Mouse (Mus musculus): ENCODE data around the gene Usp43. TPM values are rescaled to one million over a fixed set of nuclear protein-coding genes. Genes with fewer than 3 reads are reported as not detected.

The Usp43 gene
- polyA plus RNA-seq, 1 experiment from 2014 or later: 4.5 TPM

DNA sequence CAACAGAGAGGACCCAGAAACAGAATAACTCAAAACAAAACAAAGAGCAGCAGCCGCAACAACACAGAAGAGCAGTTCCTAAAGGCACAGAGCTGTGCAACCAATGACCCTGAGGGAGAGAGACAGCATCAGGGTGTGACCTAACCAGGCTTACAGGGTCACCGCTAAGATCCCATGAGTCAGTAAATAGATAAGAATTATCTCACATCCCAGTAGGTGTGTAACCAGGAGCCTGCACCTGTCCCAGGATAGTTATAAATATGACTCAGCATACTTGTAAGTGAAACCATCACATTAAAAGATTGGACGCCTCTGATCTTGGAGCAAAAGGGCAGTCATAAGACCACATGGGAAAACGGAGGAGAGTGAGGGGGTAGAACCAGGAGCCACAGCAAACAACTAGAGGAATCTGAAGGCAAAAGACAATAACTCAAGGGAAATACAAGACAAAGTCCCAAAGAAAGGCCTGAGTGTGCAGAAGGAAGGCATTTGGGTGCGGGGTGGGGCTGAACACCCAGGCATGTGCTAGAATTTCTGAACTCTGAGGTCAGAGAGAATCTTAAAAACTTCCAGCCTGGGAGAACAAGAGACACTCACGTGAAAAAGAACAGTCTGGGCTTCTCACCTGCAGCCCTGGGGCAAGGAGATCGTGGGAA, 61.1 kb downstream of the Usp43 start:
- Histone ChIP-seq H3K9ac (no peak overlapping the region), H3K4me2 (peak overlapping the region; percentile 37; the same call in 1 of the 2 replicates), H3K4me3 (ENCODE audit: low read depth, low read length) (no peak overlapping the region), H3K27ac (ENCODE audit: low read depth) (peak overlapping the region; percentile 69), H3K36me3 (ENCODE audit: insufficient read depth) (no peaks in the 10 kb centered on the region), H3K27me3 (ENCODE audit: insufficient read depth, low read length) (no peaks in the 10 kb centered on the region), H3K9me3 (ENCODE audit: low read depth, low read length) (no peaks in the 10 kb centered on the region), H3K4me1 (ENCODE audit: insufficient read depth) (no peaks in the 10 kb centered on the region)
- DNase-seq: no peak
- WGBS: 47% methylated on average over 7 of the region's 7 CpGs
- no peak for TF ChIP-seq CTCF (IDR thresholded peaks at IDR 0.05; ENCODE audit: low read depth)
- no peak for ATAC-seq (ENCODE audit: insufficient read depth)

DNA sequence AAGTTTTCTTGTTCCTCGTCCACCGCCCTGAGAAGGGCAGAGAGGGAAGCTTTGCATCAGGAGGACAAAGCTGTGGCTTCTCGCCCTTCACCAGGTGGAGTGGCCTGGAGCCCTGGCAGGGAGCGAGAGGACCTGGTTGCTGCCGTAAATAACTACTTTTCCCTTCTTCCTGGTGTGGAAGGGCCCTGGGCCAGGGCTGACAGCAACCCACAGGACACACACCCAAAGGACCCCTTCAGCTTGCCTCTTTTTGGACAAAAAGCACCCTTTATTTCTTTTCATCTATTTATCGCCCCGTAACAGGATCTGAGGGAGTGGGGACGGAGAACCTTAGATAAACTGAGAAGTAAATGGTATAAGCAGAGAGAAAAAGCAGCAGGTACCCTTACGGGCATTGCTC, 63.4 kb downstream of the Usp43 start:
- no peak overlapping the region for H3K27ac ChIP-seq (ENCODE audit: low read depth)
- H3K4me2 ChIP-seq: no peak overlapping the region
- DNase-seq: no peak
- H3K27me3 ChIP-seq (ENCODE audit: insufficient read depth, low read length): no peaks in the 10 kb centered on the region
- H3K36me3 ChIP-seq (ENCODE audit: insufficient read depth): no peaks in the 10 kb centered on the region
- H3K4me1 ChIP-seq (ENCODE audit: insufficient read depth): 0 out of 2 replicates have a peak, but pooled peaks cover 4% of the 10 kb centered on the region
- no peak for ATAC-seq (ENCODE audit: insufficient read depth)
- TF ChIP-seq CTCF (IDR thresholded peaks at IDR 0.05; ENCODE audit: low read depth): no peak
- no peak overlapping the region for H3K4me3 ChIP-seq (ENCODE audit: low read depth, low read length)
- no peaks in the 10 kb centered on the region for H3K9me3 ChIP-seq (ENCODE audit: low read depth, low read length)
- H3K9ac ChIP-seq: no peak overlapping the region
- 76% methylated on average over 9 of the region's 9 CpGs for WGBS

DNA sequence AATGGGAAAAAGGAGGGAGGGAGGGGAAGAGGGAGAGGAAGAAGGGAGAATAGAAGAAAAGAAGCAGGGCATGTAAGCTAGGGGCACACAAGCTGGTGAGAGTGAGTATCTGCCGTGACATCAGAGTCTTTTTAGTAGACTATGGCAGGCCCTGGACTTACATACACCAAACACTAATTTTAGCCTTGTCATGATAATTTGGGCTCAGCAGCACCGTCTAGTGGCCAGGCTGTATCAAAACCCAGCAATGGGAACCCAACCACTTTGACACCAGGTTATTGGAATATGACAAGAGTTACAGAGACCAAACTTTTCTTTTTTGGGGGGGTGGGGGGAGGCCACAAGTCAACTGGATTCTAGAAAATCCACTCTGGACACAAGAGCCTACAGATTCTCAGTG, 66.9 kb downstream of the Usp43 start:
- Histone ChIP-seq H3K9me3 (ENCODE audit: low read depth, low read length) (no peaks in the 10 kb centered on the region), H3K27me3 (ENCODE audit: insufficient read depth, low read length) (no peaks in the 10 kb centered on the region), H3K9ac (no peak overlapping the region), H3K4me1 (ENCODE audit: insufficient read depth) (0 out of 2 replicates have a peak, but pooled peaks cover 4% of the 10 kb centered on the region), H3K4me3 (ENCODE audit: low read depth, low read length) (no peak overlapping the region), H3K4me2 (no peak overlapping the region), H3K36me3 (ENCODE audit: insufficient read depth) (no peaks in the 10 kb centered on the region), H3K27ac (ENCODE audit: low read depth) (no peak overlapping the region)
- TF ChIP-seq CTCF (IDR thresholded peaks at IDR 0.05; ENCODE audit: low read depth): peak; percentile 76
- WGBS: 33% methylated on average over 2 of the region's 2 CpGs
- DNase-seq (peak; percentile 69), ATAC-seq (ENCODE audit: insufficient read depth) (no peak)

DNA sequence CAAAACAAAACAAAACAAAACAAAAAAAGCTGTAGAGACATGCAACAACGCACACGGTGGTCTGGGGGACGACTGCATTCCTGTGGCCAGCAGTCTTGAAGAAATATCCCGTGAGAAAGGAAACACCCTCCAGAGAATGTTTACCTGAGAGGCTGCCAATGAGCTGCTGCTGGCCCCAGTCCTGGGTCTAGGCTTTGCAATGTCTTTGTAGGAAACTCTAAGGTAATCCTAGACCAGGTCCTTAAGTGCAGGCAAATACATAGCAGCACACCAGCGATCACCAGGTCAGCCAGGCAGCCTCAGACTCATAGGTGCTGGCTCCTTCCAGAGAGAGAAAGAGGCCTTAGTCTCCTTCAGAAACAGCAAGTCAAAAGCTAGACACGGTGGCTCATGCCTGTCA, 68.0 kb downstream of the Usp43 start:
- Histone ChIP-seq H3K4me1 (ENCODE audit: insufficient read depth) (0 out of 2 replicates have a peak, but pooled peaks cover 4% of the 10 kb centered on the region), H3K27ac (ENCODE audit: low read depth) (no peak overlapping the region)
- DNase-seq: peak; percentile 36

DNA sequence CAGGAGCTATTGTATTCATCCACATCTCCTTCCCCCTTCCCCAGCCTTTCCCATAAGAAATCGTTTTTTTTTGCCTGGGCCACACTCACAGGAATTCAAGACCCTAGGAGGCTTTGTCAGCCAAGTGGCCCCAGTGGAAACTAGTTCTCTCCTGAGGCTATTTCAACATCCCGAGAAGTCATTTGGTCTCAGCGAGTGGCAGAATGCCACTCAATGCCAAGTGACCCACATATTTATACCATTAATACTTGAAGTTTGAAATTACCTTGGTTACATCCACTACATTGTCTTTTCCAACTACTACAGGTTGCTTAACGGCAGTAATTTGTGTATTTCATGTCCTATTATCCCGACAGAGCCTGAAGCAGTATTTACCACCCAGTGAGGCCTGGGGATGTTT, 70.2 kb downstream of the Usp43 start:
- H3K9me3 ChIP-seq (ENCODE audit: low read depth, low read length): no peaks in the 10 kb centered on the region
- H3K4me3 ChIP-seq (ENCODE audit: low read depth, low read length): no peak overlapping the region
- TF ChIP-seq CTCF (IDR thresholded peaks at IDR 0.05; ENCODE audit: low read depth): no peak
- no peak overlapping the region for H3K27ac ChIP-seq (ENCODE audit: low read depth)
- no peaks in the 10 kb centered on the region for H3K36me3 ChIP-seq (ENCODE audit: insufficient read depth)
- no peaks in the 10 kb centered on the region for H3K27me3 ChIP-seq (ENCODE audit: insufficient read depth, low read length)
- no peak overlapping the region for H3K4me2 ChIP-seq
- H3K9ac ChIP-seq: no peak overlapping the region
- 0 out of 2 replicates have a peak, but pooled peaks cover 4% of the 10 kb centered on the region for H3K4me1 ChIP-seq (ENCODE audit: insufficient read depth)
- ATAC-seq (ENCODE audit: insufficient read depth) (no peak), DNase-seq (no peak)
- WGBS: 56% methylated on average over 5 of the region's 5 CpGs

More for the DNA sequence above, 68.0 kb downstream of the Usp43 start:
- H3K36me3 ChIP-seq (ENCODE audit: insufficient read depth): no peaks in the 10 kb centered on the region
- H3K9me3 ChIP-seq (ENCODE audit: low read depth, low read length): no peaks in the 10 kb centered on the region
- peak; percentile 49; the same call in 1 of the 2 replicates for ATAC-seq (ENCODE audit: insufficient read depth)
- H3K4me2 ChIP-seq: no peak overlapping the region
- H3K4me3 ChIP-seq (ENCODE audit: low read depth, low read length): no peak overlapping the region
- TF ChIP-seq CTCF (IDR thresholded peaks at IDR 0.05; ENCODE audit: low read depth): no peak
- no peak overlapping the region for H3K9ac ChIP-seq
- WGBS: 19% methylated on average over 6 of the region's 6 CpGs
- H3K27me3 ChIP-seq (ENCODE audit: insufficient read depth, low read length): no peaks in the 10 kb centered on the region

DNA sequence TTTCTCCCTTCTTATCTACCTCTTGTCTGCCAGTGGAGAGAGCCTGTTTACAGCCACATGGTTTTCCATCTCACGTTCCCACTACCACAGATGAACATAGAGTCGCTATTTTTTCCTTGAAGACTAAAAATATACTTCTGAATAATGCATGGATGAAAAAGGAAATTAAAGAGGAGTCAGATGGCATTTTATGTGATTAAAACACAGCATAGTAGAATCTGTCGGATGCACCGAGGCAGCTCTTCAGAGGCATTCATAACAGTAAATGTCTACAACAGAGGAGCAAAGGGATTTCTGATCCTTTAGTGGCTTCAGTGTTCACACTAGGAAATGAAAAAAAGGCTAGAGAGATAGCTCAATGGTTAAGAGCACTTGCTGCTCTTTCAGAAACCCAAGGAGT, 76.8 kb downstream of the Usp43 start:
- TF ChIP-seq CTCF (IDR thresholded peaks at IDR 0.05; ENCODE audit: low read depth): no peak
- Histone ChIP-seq H3K27ac (ENCODE audit: low read depth) (no peak overlapping the region), H3K4me3 (ENCODE audit: low read depth, low read length) (no peak overlapping the region), H3K9ac (no peak overlapping the region), H3K4me2 (no peak overlapping the region), H3K27me3 (ENCODE audit: insufficient read depth, low read length) (no peaks in the 10 kb centered on the region), H3K36me3 (ENCODE audit: insufficient read depth) (no peaks in the 10 kb centered on the region), H3K4me1 (ENCODE audit: insufficient read depth) (no peaks in the 10 kb centered on the region), H3K9me3 (ENCODE audit: low read depth, low read length) (no peaks in the 10 kb centered on the region)
- ATAC-seq (ENCODE audit: insufficient read depth) (no peak), DNase-seq (no peak)
- 75% methylated on average over 4 of the region's 4 CpGs for WGBS

DNA sequence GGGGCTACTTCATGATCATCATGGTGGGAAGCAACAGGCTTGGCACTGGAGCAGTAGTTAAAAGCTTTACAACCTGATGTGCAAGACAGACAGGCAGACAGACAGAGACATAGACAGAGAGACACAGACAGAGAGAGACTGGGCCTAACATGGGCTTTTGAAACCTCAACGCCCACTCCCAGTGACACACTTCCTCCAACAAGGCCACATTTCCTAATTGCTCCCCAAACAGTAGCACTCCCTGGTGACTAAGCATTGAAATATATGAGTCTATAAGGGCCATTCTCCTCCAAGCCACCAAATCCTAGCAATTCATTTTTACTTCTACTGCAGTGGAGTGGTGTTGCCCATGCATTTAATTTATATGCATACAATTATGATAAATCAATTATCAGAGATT, 82.1 kb downstream of the Usp43 start:
- no peaks in the 10 kb centered on the region for H3K36me3 ChIP-seq (ENCODE audit: insufficient read depth)
- H3K9ac ChIP-seq: no peak overlapping the region
- H3K9me3 ChIP-seq (ENCODE audit: low read depth, low read length): no peaks in the 10 kb centered on the region
- TF ChIP-seq CTCF (IDR thresholded peaks at IDR 0.05; ENCODE audit: low read depth): no peak
- DNase-seq: no peak
- no peaks in the 10 kb centered on the region for H3K4me1 ChIP-seq (ENCODE audit: insufficient read depth)
- H3K27me3 ChIP-seq (ENCODE audit: insufficient read depth, low read length): no peaks in the 10 kb centered on the region
- no peak overlapping the region for H3K4me3 ChIP-seq (ENCODE audit: low read depth, low read length)
- H3K27ac ChIP-seq (ENCODE audit: low read depth): no peak overlapping the region
- 75% methylated on average over 1 of the region's 1 CpGs for WGBS
- ATAC-seq (ENCODE audit: insufficient read depth): no peak
- H3K4me2 ChIP-seq: no peak overlapping the region
